Comparison of ENCODE assay signal across 9 mouse cellular contexts in genomic region chr6:6088151-6088550, GRCm38 (mm10).
A peak's percentile ranks its signal among the peaks of the same experiment; 100 is the strongest.
DNase-seq lines count a peak whose midpoint lies in the region; ATAC-seq lines count a peak whose summit lies in the region.
"Had no signal": no experiment of that assay in that cellular context is flagged by ENCODE, and none has a peak within 500 bp of the region (broad histone marks: within the 10 kb centered on the region; RNA-seq: fewer than 3 reads in every experiment).

No protein-coding gene starts in this region.

- 0 out of 2 replicates have a peak, but pooled peaks have one; percentile 30 for ATAC-seq in midbrain, embryonic 13.5 days
- ATAC-seq in midbrain, embryonic 11.5 days (ENCODE audit: low FRiP score), result no peak
- no peak for ATAC-seq in granulocyte monocyte progenitor cell, adult 5-6 weeks (replicated peaks; ENCODE audit: poor library complexity, severe bottlenecking)

- H3K36me3 ChIP-seq in midbrain, embryonic 13.5 days, result no peaks in the 10 kb centered on the region
- no peaks in the 10 kb centered on the region; the same call in 1 of the 2 replicates for H3K36me3 ChIP-seq in midbrain, embryonic 11.5 days (ENCODE audit: control insufficient read depth, insufficient read depth, low read length)

- no peak overlapping the region for H3K27ac ChIP-seq in midbrain, embryonic 13.5 days
- no peak overlapping the region for H3K27ac ChIP-seq in midbrain, embryonic 11.5 days (ENCODE audit: low read depth, low read length)
- H3K27ac ChIP-seq: limb, embryonic 13.5 days had no signal

- 85% methylated on average over 4 of the region's 4 CpGs for WGBS in midbrain, embryonic 13.5 days
- WGBS in midbrain, embryonic 11.5 days, result 92% methylated on average over 4 of the region's 4 CpGs

- no peaks in the 10 kb centered on the region for H3K9me3 ChIP-seq in midbrain, embryonic 13.5 days
- no peaks in the 10 kb centered on the region for H3K9me3 ChIP-seq in midbrain, embryonic 11.5 days (ENCODE audit: control insufficient read depth, low read length)
- H3K9me3 ChIP-seq: limb, embryonic 13.5 days had no signal

- H3K27me3 ChIP-seq in midbrain, embryonic 13.5 days, result no peaks in the 10 kb centered on the region
- no peaks in the 10 kb centered on the region for H3K27me3 ChIP-seq in midbrain, embryonic 11.5 days (ENCODE audit: control insufficient read depth, insufficient read depth, low read length)
- H3K27me3 ChIP-seq: limb, embryonic 13.5 days had no signal

- no peak overlapping the region for H3K4me3 ChIP-seq in midbrain, embryonic 13.5 days (replicated peaks)
- no peak overlapping the region for H3K4me3 ChIP-seq in midbrain, embryonic 11.5 days (ENCODE audit: low read depth, low read length)
- H3K4me3 ChIP-seq: limb, embryonic 13.5 days had no signal

- no peak overlapping the region for H3K4me2 ChIP-seq in midbrain, embryonic 13.5 days (replicated peaks)
- no peak overlapping the region for H3K4me2 ChIP-seq in midbrain, embryonic 11.5 days
- H3K4me2 ChIP-seq: limb, embryonic 13.5 days had no signal

- no peak for DNase-seq in midbrain, embryonic 11.5 days (ENCODE audit: low spot score, missing footprints)
- peak; percentile 22 to 58 for DNase-seq in frontal cortex, postnatal 10 days (ENCODE audit: low spot score in 2 of 2)
- DNase-seq in layer of hippocampus, postnatal 36 days, result peak; percentile 50 to 55
- peak; percentile 54 for DNase-seq in right cerebral cortex, postnatal 25 days
- no peak for DNase-seq in gastrocnemius, postnatal 4 days (ENCODE audit: low spot score in 2 of 2)
- DNase-seq in thymus, postnatal 10 days (ENCODE audit: low spot score in 2 of 2), result no peak

- no peaks in the 10 kb centered on the region for H3K4me1 ChIP-seq in midbrain, embryonic 13.5 days (replicated peaks)
- 0 out of 2 replicates have a peak, but pooled peaks cover 2% of the 10 kb centered on the region for H3K4me1 ChIP-seq in midbrain, embryonic 11.5 days (ENCODE audit: control insufficient read depth, insufficient read depth, low read length)
- H3K4me1 ChIP-seq: limb, embryonic 13.5 days had no signal

- H3K9ac ChIP-seq in midbrain, embryonic 13.5 days (replicated peaks), result no peak overlapping the region
- no peak overlapping the region for H3K9ac ChIP-seq in midbrain, embryonic 11.5 days (ENCODE audit: low read length)
- H3K9ac ChIP-seq: limb, embryonic 13.5 days had no signal

Comparison
In these comparisons a context has a peak if more than half of its experiments do, and no peak if none do; other contexts are left out.
1. DNase-seq: peak in frontal cortex, postnatal 10 days (2 of 2), layer of hippocampus, postnatal 36 days (2 of 2) and right cerebral cortex, postnatal 25 days (single experiment); none in midbrain, embryonic 11.5 days (single experiment), gastrocnemius, postnatal 4 days (0 of 2) and thymus, postnatal 10 days (0 of 2).